Mouse (Mus musculus): ENCODE results near the gene Gm156.
"Not testable (repeated sequence)": the region's sequence is repeated elsewhere in the genome, so short reads cannot be mapped to it uniquely, and the experiment has no call there.

Gm156 gene

DNA sequence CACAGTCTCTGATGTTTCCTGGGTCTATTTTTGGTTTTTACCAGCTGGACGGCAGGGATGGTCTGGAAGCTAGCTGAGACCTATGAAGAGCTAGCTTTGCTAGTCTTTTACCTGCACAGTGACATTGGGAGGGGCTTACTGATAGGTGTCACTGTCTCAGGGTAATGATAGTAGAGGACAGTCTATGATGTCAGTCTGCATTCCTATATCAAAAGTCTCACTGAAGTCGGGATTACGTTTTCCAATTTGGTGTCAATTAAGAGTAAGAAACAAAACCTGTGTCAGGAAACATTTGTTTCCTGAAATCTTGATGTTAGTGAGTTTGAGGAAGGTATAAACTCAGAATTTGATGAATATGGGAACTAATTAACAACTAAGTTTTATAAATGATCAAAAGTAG is at the start of gene Gm156:
Gm156 (minus strand) TSS at position 101 of the 400 bp plus-strand sequence.
- DNase-seq, result not testable (repeated sequence)

DNA sequence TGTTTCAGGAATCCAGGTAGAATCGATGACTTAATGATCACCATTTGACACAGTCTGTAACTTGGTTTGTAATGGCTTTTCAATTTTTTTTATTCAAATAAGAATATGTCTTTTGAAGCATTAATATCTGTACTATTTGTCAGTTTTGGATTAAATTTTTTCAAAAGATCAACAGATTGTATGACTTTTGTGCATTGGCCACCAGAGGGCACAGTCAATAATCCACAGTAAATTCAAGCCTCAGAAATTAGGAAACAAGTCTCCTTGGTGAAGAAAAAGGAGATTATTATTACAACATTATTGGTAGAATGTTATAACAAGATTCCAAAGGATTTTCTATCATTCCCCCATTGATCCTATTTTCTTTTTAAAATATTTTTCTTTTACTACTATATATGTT is 41.5 kb upstream of the Gm156 start:
- DNase-seq, result no peak

DNA sequence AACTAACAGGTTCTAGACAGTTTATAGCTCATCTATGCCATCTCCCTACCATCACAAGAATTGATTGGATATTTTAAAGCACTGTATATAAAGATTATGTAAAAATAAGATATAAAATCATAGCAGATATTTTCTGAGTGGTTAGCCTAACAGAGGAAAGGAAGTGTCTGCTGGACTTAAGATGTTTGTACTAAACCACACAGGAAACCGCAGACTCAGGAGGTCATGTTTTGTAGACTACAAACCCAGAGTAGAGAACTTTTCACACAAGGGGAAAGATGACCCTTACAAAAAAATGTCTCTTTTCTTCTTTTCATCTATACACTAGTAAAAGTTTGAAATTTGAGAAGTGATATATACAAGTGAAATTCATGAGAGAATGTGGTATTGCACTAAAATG is 39.9 kb upstream of the Gm156 start:
- DNase-seq, result no peak

DNA sequence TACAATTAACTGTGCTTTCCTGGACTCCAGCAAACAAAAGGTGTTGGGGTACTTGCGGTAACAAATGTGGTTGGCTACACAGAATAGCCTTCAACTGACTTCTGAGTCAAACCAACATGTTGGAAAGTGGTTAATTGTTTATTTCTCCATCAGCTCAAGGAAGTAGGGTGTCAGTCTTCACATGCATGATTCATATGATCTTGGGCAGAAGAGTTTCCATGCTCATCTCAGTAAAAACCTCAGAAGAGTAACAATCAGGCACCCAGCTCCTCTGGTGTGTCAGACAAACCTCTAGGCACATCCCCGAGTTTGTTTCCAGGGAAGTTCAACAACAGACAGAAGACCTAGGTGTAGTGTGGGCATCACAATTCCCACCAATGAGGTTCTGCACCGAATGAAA is 33.7 kb upstream of the Gm156 start:
- DNase-seq, result no peak

DNA sequence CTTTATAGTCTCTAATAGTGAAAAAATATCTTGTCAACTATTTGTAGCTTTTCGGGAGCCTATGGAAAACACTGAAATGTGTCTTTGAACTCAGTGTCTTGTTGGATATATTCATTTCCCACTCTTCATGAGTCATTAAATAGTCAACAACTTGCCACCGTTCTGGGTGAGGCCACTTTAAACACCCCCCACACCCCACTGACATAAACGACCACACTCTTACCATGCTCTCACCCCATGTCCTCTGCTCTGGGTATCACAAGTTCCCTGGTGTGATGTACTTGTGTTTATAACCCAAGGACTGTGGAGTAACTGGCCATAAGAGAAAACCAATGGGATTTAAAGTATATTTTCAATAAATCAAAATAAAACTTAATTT is 36.4 kb downstream of the Gm156 start:
- DNase-seq, result no peak

DNA sequence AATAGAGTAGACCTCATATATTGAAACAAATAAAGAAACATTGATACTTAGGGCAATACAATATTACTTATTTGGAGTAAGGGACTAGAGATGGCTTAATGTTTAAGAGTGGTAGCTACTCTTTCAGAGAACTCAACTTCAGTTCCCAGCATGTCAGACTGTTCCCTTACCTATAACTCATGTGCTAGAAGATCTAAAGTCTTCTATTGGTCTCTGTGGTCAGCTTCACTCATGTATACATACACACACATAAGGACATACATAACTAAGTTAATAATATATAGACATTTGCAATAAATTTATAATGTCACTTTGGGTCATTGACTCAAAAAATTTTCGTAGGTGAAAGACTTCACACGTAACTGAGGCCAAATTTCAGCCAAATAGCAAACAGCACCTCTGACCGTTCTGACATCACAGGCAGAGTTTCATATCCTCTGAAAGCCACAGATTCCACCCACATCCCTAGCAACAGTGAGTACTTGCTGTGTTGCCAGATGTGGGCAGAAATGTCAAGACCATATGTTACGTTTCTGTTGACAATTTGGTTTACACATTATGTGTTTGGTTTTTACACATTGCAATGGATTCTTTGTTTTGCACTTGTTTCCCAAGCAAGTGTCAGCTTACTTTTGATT is 36.9 kb downstream of the Gm156 start:
- DNase-seq, result no peak

DNA sequence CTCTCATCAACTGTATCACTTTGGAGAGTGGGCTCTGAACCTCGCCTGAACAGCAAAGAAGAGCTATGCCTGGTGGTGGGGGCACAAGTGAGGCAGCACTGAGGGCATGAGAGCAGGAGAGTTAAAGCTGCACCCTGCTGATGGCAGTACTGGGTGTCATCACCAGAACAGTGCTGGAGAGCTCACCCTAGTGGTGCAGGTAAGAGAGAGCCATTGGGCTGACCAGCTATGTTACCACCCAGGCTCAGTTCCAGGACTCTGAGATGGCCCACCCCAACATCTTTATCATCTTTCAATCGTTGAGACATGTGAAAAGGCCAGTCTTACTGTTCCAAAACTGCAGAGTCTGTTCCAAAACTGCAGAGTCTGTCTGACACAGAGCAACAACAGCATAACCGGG is 37.9 kb downstream of the Gm156 start:
- no peak for DNase-seq

DNA sequence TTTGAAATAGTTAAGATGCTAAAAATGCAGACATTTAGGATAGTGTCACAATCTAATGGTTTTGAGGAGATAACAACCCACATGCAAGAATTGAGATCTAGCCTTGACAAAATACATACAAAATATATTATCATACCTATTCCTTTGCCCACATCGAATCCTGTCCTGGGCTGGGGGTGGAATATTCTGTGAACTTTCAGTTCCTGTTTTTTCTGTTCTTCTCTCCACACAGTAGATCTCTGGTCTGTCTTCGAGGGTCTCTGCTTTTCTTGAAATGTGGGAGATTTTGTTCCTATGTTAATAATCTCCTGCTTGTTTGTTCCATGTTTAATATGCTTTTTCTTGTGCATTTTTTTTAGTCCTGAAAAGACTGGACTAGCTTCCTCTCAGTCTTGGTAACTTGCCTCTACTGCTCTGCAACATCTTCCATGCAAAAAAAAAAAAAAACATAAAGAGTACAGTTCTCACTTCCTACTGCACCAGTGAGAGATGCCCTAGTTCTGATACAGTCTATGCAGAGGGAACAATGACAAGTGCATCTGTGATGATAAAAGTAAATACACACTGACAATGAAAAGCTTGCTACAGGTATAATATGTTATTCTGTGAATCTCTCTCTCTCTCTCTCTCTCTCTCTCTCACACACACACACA is 43.9 kb downstream of the Gm156 start, which contains the start of gene Klri2:
Klri2 (minus strand) TSS at position 416 of the 653 bp plus-strand sequence.
- no peak for DNase-seq

DNA sequence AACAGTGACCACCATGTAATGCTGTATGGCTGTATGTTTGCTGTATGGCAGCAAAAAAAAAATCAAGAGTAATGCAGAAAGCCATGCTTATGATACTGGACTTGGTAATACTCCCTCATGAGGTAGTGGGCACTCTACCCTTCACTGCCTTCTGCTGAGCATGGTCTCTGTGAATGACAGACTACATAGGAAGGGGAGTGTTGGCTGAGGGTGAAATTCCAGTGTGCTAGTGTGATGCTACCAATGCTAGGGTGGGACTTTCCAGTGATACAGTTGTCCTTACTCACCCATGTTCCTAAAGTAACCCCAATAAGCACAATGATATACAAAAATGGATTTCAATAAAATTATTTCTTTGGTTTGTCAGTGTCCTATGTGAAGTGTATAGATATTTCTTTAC is 47.7 kb downstream of the Gm156 start:
- DNase-seq, result no peak

DNA sequence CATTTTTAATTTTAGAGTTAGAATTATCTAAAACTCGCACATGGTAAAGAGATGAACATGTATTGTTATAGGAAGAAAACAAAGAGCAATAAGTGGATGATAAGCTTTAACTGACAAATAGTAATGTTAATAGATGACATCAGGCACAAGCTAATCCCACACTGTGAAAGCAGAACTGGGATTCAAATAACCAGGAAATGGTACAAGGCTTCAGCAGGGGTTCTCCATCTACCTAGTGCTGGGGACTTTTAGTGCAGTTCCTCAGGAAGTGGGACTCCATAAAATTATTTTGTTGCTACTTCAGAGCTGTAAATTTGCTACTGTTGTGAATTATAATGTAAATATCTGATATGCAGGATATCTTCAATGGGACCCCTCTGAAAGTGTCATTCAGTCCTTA is 56.8 kb downstream of the Gm156 start:
- no peak for DNase-seq

DNA sequence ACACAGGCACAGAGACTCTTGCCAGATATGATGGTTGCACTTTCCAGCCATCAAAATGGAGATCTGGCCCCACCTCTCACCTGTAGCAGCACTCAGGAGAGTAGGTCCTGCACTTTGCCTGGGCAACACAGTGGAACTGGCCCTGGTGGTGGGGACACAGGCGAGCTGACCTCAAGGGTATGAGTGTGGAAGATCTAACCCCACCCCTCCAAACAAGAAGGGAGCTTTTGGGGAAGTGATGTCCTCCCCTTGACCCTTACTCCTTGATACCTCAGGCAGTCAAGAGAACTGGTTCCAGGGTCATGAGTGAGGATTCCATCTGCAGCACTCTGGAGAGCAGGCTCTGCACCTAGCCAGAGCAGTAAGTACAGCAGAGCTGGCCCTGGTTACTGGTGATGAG is 62.7 kb downstream of the Gm156 start:
- DNase-seq, result no peak

DNA sequence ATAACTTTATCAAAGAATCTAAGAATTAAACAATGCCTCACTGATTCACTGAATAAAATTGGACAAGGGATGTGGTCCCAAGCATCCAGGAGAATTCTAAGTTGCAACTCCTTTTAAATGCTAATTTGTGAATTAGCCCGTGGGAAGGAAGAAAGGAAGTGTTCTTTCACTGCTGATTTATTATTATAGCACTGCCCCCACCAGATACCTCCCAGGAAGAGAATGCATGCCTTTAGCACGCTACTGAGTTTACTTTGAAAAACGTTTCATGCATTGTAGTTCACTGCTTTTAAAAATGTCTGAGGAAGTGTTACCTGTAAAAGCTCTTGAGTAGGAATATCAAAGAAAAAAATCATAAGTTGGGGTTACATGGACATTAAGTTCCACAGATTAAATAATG is 63.6 kb downstream of the Gm156 start:
- no peak for DNase-seq

DNA sequence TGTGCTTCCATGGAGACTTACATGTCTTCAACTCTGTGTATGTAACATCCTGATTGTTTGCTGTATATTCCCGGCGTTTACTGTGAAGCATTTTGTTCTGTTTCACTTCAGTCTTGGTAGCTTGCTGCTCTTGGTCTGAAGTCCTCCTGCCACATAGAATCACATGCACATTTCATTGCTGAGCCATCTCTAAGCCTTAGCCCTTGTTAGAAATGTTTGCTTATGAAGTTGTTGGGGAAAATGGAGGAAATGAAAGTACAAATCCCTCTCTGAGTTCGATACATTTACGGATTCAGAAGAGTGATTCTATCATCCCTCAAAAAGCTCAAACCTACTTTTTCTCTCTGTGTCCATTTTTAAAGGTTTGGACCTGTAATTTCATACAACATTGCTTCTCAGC is 67.0 kb downstream of the Gm156 start, which contains the start of gene Klri1:
Klri1 (minus strand) TSS at position 101 of the 400 bp plus-strand sequence.
- no peak for DNase-seq

Data from kidney, postnatal 14 days (tissue).